Mouse (Mus musculus): ENCODE data around the gene Bcl2a1d. TPM values are rescaled to one million over a fixed set of nuclear protein-coding genes. Genes with fewer than 3 reads are reported as not detected.
"Not testable (repeated sequence)": the region's sequence is repeated elsewhere in the genome, so short reads cannot be mapped to it uniquely, and the experiment has no call there.

The Bcl2a1d gene
- polyA plus RNA-seq, 1 experiment from 2014 or later = not detected

DNA sequence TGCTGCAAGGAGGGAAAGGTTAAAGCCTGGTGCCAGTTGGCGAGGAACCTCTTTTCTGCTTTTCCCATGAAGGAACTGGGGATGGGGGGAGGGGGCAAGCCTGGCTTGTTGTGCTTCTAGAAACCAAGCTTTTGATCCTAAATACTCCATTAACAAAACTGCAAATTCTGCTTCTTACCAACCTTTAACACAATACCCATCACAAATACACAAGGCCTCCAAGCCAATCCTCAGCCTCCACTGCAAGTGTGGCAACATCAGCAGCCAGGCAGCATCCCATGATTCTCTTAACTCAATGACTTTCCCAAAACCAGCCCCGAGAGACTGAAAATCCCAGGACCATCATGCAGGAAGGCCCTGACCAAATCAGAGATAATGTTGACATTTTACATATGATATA, 21.3 kb downstream of the Bcl2a1d start:
- not testable (repeated sequence) for H3K27ac ChIP-seq (ENCODE audit: low read depth, low read length); DNase-seq (ENCODE audit: low spot score); H3K4me1 ChIP-seq (replicated peaks; ENCODE audit: control insufficient read depth, insufficient read depth, low read length); H3K27me3 ChIP-seq (ENCODE audit: control insufficient read depth, insufficient read depth, low read length); H3K36me3 ChIP-seq (ENCODE audit: control insufficient read depth, insufficient read depth, low read length); H3K4me3 ChIP-seq (ENCODE audit: low read depth, low read length); ATAC-seq (replicated peaks; ENCODE audit: low FRiP score); H3K9me3 ChIP-seq (ENCODE audit: control insufficient read depth, low read length); H3K4me2 ChIP-seq (ENCODE audit: low read depth, low read length, severe bottlenecking); H3K9ac ChIP-seq (ENCODE audit: low read length)
- 88% methylated on average over 2 of the region's 2 CpGs for WGBS

DNA sequence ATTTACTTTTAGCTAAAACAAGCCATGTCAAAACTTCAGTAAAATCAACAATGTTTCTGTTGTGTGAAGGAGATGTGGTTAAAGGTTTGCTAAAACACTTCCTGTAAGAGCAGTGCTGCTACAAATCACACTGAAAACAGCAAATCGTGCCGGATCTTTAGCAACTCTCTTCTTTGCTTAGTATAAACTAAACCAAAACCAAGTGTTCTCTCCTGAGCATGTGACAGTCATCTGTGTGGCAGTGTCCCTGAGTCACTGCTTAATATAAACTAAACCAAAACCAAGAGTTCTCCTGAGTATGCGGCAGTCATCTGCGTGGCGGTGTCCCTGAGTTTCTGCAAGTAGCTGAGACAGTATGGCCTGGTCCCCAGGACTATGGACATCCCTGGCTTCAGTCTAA, 21.9 kb downstream of the Bcl2a1d start:
- not testable (repeated sequence) for H3K27me3 ChIP-seq (ENCODE audit: control insufficient read depth, insufficient read depth, low read length); H3K36me3 ChIP-seq (ENCODE audit: control insufficient read depth, insufficient read depth, low read length); H3K27ac ChIP-seq (ENCODE audit: low read depth, low read length); ATAC-seq (replicated peaks; ENCODE audit: low FRiP score); H3K4me2 ChIP-seq (ENCODE audit: low read depth, low read length, severe bottlenecking); H3K9me3 ChIP-seq (ENCODE audit: control insufficient read depth, low read length); DNase-seq (ENCODE audit: low spot score); H3K4me3 ChIP-seq (ENCODE audit: low read depth, low read length); H3K9ac ChIP-seq (ENCODE audit: low read length); H3K4me1 ChIP-seq (replicated peaks; ENCODE audit: control insufficient read depth, insufficient read depth, low read length)
- 92% methylated on average over 5 of the region's 5 CpGs for WGBS

- Histone ChIP-seq H3K9ac (ENCODE audit: low read length) (no peak overlapping the region), H3K4me1 (replicated peaks; ENCODE audit: control insufficient read depth, insufficient read depth, low read length) (no peaks in the 10 kb centered on the region), H3K4me2 (ENCODE audit: low read depth, low read length, severe bottlenecking) (no peak overlapping the region), H3K4me3 (ENCODE audit: low read depth, low read length) (no peak overlapping the region), H3K9me3 (ENCODE audit: control insufficient read depth, low read length) (no peaks in the 10 kb centered on the region), H3K27ac (ENCODE audit: low read depth, low read length) (no peak overlapping the region), H3K36me3 (ENCODE audit: control insufficient read depth, insufficient read depth, low read length) (no peaks in the 10 kb centered on the region), H3K27me3 (ENCODE audit: control insufficient read depth, insufficient read depth, low read length) (no peaks in the 10 kb centered on the region)
- 91% methylated on average over 6 of the region's 6 CpGs for WGBS
- DNase-seq (ENCODE audit: low spot score) (no peak), ATAC-seq (replicated peaks; ENCODE audit: low FRiP score) (no peak)
These were observed 22.4 kb downstream of the Bcl2a1d start for GRCm38 (mm10) chr9:88709304-88709703.

DNA sequence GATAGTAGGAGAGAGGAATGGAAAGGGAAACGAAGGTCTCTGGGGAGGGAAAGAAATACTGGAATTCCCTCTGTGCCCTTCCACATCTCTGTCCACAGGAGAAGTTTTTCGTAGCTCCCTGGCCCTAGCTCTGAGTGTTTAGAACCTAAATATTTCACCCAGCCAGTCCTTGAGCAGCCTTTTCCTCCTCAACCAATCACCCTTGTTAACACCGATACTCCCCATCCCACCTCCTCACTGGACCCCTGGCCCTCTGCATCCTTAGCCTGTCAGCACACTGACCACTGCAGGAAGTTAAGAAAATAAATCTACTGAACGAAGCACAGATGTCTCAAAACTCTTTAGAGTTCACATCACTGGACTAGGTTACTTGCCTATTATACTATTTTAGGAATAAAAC, 25.0 kb downstream of the Bcl2a1d start:
- WGBS = 85% methylated on average over 4 of the region's 4 CpGs
- no peak overlapping the region for H3K4me3 ChIP-seq (ENCODE audit: low read depth, low read length)
- H3K4me1 ChIP-seq (replicated peaks; ENCODE audit: control insufficient read depth, insufficient read depth, low read length) = no peaks in the 10 kb centered on the region
- no peaks in the 10 kb centered on the region for H3K27me3 ChIP-seq (ENCODE audit: control insufficient read depth, insufficient read depth, low read length)
- H3K36me3 ChIP-seq (ENCODE audit: control insufficient read depth, insufficient read depth, low read length) = no peaks in the 10 kb centered on the region
- H3K4me2 ChIP-seq (ENCODE audit: low read depth, low read length, severe bottlenecking) = no peak overlapping the region
- no peak for DNase-seq (ENCODE audit: low spot score)
- H3K9ac ChIP-seq (ENCODE audit: low read length) = no peak overlapping the region
- no peak for ATAC-seq (replicated peaks; ENCODE audit: low FRiP score)
- H3K9me3 ChIP-seq (ENCODE audit: control insufficient read depth, low read length) = no peaks in the 10 kb centered on the region
- H3K27ac ChIP-seq (ENCODE audit: low read depth, low read length) = no peak overlapping the region

DNA sequence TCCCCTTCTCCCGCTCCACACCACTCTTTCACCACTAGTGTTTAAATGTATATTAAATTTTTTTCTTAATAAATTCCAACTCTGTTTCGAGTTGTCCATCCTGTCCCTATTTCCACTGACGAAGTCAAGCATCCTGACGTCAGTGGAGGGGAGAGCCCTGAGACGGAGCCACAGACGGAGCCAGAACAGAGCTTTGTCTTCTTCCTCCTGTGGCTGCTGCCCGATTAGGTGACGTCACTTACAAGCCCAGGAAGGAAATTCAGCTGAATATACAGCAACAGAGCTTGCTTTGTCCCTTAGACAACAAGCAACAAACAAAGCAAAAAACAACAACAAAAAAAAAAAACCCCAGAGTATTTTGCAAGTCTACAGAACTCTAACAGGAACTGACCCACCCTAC, 26.6 kb downstream of the Bcl2a1d start:
- 78% methylated on average over 8 of the region's 8 CpGs for WGBS
- H3K27ac ChIP-seq (ENCODE audit: low read depth, low read length); H3K4me1 ChIP-seq (replicated peaks; ENCODE audit: control insufficient read depth, insufficient read depth, low read length); H3K4me2 ChIP-seq (ENCODE audit: low read depth, low read length, severe bottlenecking); ATAC-seq (replicated peaks; ENCODE audit: low FRiP score); H3K27me3 ChIP-seq (ENCODE audit: control insufficient read depth, insufficient read depth, low read length); H3K36me3 ChIP-seq (ENCODE audit: control insufficient read depth, insufficient read depth, low read length); DNase-seq (ENCODE audit: low spot score); H3K9me3 ChIP-seq (ENCODE audit: control insufficient read depth, low read length); H3K4me3 ChIP-seq (ENCODE audit: low read depth, low read length); H3K9ac ChIP-seq (ENCODE audit: low read length): not testable (repeated sequence)

DNA sequence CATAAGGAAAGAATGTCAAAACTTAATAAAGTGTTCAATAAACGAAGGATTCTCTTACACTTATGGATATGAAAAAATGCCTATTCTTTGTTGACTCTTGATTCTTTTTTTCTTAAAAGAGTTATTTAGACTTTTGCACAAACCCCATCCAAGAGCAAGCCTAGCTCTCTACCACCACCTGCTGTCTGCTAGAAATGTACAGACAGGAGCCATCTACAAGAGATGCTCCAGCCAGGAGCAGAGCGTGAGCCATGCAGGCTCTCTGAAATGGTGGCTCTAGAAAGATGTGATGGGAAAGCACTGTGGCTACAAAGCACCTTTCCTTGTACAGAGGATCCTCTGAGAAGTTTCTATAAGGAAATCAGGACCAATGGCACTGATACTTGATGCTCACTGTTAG, 33.0 kb downstream of the Bcl2a1d start:
- DNase-seq (ENCODE audit: low spot score) = not testable (repeated sequence)

DNA sequence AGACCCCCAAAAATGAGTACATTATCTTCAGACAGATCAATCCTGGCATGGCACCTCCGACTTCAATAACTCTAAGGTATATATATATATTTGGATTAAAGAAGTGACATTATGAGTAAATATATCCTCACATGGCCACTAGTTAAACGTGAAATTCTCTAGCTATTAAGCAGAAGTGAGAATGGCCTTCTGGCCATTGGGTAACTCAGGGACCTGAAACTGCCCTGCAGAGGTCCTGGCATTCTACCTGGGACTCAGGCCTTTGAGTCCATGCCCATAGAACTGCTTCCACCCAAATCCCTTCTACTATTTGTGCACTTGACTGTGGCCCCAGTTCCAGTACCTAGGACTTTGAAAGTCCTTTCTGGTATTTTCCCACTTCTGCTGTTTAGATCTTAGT, 40.4 kb downstream of the Bcl2a1d start:
- 84% methylated on average over 2 of the region's 2 CpGs for WGBS
- not testable (repeated sequence) for ATAC-seq (replicated peaks; ENCODE audit: low FRiP score)

More for the DNA sequence above, 33.0 kb downstream of the Bcl2a1d start:
- not testable (repeated sequence) for H3K4me1 ChIP-seq (replicated peaks; ENCODE audit: control insufficient read depth, insufficient read depth, low read length); H3K4me3 ChIP-seq (ENCODE audit: low read depth, low read length); H3K9me3 ChIP-seq (ENCODE audit: control insufficient read depth, low read length); H3K27ac ChIP-seq (ENCODE audit: low read depth, low read length); ATAC-seq (replicated peaks; ENCODE audit: low FRiP score); H3K27me3 ChIP-seq (ENCODE audit: control insufficient read depth, insufficient read depth, low read length); H3K4me2 ChIP-seq (ENCODE audit: low read depth, low read length, severe bottlenecking); H3K36me3 ChIP-seq (ENCODE audit: control insufficient read depth, insufficient read depth, low read length); H3K9ac ChIP-seq (ENCODE audit: low read length)
- no CpG with 5 or more reads among the region's 2 CpGs for WGBS

GRCm38 (mm10) chr9:88689451-88689850, 42.3 kb downstream of the Bcl2a1d start:
- H3K36me3 ChIP-seq (ENCODE audit: control insufficient read depth, insufficient read depth, low read length); H3K4me3 ChIP-seq (ENCODE audit: low read depth, low read length); H3K4me2 ChIP-seq (ENCODE audit: low read depth, low read length, severe bottlenecking); DNase-seq (ENCODE audit: low spot score); H3K4me1 ChIP-seq (replicated peaks; ENCODE audit: control insufficient read depth, insufficient read depth, low read length); H3K9me3 ChIP-seq (ENCODE audit: control insufficient read depth, low read length); ATAC-seq (replicated peaks; ENCODE audit: low FRiP score); H3K9ac ChIP-seq (ENCODE audit: low read length); H3K27me3 ChIP-seq (ENCODE audit: control insufficient read depth, insufficient read depth, low read length); H3K27ac ChIP-seq (ENCODE audit: low read depth, low read length): not testable (repeated sequence)
- 93% methylated on average over 2 of the region's 3 CpGs for WGBS

More for the DNA sequence above, 40.4 kb downstream of the Bcl2a1d start:
- DNase-seq (ENCODE audit: low spot score); H3K4me3 ChIP-seq (ENCODE audit: low read depth, low read length); H3K27ac ChIP-seq (ENCODE audit: low read depth, low read length); H3K36me3 ChIP-seq (ENCODE audit: control insufficient read depth, insufficient read depth, low read length); H3K4me2 ChIP-seq (ENCODE audit: low read depth, low read length, severe bottlenecking); H3K4me1 ChIP-seq (replicated peaks; ENCODE audit: control insufficient read depth, insufficient read depth, low read length); H3K9ac ChIP-seq (ENCODE audit: low read length); H3K9me3 ChIP-seq (ENCODE audit: control insufficient read depth, low read length); H3K27me3 ChIP-seq (ENCODE audit: control insufficient read depth, insufficient read depth, low read length): not testable (repeated sequence)

DNA sequence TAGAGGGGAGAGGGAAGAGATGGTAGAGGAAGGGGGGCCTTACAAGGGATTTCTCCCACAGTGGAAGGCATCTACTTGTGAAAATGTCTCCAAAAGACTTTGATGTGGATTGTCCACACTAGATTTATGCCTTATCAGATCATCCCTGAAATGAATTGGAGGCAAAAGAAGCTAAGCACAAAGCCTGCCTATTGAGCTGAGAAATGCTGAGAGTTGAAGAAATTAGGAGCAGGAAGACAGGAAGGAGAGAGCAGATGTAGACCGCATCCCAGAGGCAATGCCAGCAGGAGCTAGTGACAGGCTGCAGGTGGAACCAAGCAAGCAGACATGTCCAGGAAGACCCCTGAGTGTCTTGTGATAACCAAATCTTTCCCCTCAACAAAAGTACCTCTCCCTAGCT, 45.0 kb downstream of the Bcl2a1d start:
- not testable (repeated sequence) for H3K9me3 ChIP-seq (ENCODE audit: control insufficient read depth, low read length)
- WGBS = 88% methylated on average over 1 of the region's 1 CpGs

More for the DNA sequence above, 45.0 kb downstream of the Bcl2a1d start:
- DNase-seq (ENCODE audit: low spot score); H3K27me3 ChIP-seq (ENCODE audit: control insufficient read depth, insufficient read depth, low read length); H3K4me3 ChIP-seq (ENCODE audit: low read depth, low read length); H3K36me3 ChIP-seq (ENCODE audit: control insufficient read depth, insufficient read depth, low read length); H3K4me1 ChIP-seq (replicated peaks; ENCODE audit: control insufficient read depth, insufficient read depth, low read length); ATAC-seq (replicated peaks; ENCODE audit: low FRiP score); H3K27ac ChIP-seq (ENCODE audit: low read depth, low read length); H3K9ac ChIP-seq (ENCODE audit: low read length); H3K4me2 ChIP-seq (ENCODE audit: low read depth, low read length, severe bottlenecking): not testable (repeated sequence)

All from forebrain, embryonic 11.5 days (tissue).